Mouse (Mus musculus) kidney, embryonic 16.5 days (tissue): ENCODE data around the gene Arhgef15. TPM values are rescaled to one million over a fixed set of nuclear protein-coding genes. Genes with fewer than 3 reads are reported as not detected.
A peak's percentile ranks its signal among the peaks of the same experiment; 100 is the strongest.
"Not testable (repeated sequence)": the region's sequence is repeated elsewhere in the genome, so short reads cannot be mapped to it uniquely, and the experiment has no call there.

ENCODE experiments used
- ATAC-seq: fragments of 200-750 bp; cut with Nextera tagmentation; 2 replicates; pipeline ENCODE4 v1.8.0; 2017; ENCODE audit warnings: moderate TSS enrichment; ENCODE audit not compliant: low FRiP score, low TSS enrichment
- H3K27ac ChIP-seq: fragments of 300-500 bp; sonication (generic); 2 replicates; pipeline ENCODE4 v1.5.1; 2014; ENCODE audit warnings: low read length
- H3K27me3 ChIP-seq: fragments of 300-500 bp; sonication (generic); 2 replicates; pipeline ENCODE4 v1.6.1; 2014; ENCODE audit warnings: low read length, control low read depth, mixed read lengths; ENCODE audit not compliant: insufficient read depth
- H3K36me3 ChIP-seq: fragments of 300-500 bp; sonication (generic); 2 replicates; pipeline ENCODE4 v1.6.1; 2014; ENCODE audit warnings: low read length, control low read depth, mixed read lengths; ENCODE audit not compliant: insufficient read depth
- H3K4me1 ChIP-seq: fragments of 300-500 bp; sonication (generic); 2 replicates; pipeline ENCODE4 v1.6.1; 2014; ENCODE audit warnings: low read length, control low read depth, mixed read lengths; ENCODE audit not compliant: insufficient read depth
- H3K4me2 ChIP-seq: fragments of 300-500 bp; sonication (generic); replicated peaks from 2 replicates; pipeline ENCODE4 v1.6.1; 2014; ENCODE audit warnings: low read depth, low read length
- H3K4me3 ChIP-seq: fragments of 300-500 bp; sonication (generic); 2 replicates; pipeline ENCODE4 v1.5.1; 2014; ENCODE audit warnings: mild to moderate bottlenecking, low read length
- H3K9ac ChIP-seq: fragments of 300-500 bp; sonication (generic); replicated peaks from 2 replicates; pipeline ENCODE4 v1.6.1; 2014; ENCODE audit warnings: low read length
- H3K9me3 ChIP-seq: fragments of 300-500 bp; sonication (generic); 2 replicates; pipeline ENCODE4 v1.6.1; 2016; ENCODE audit warnings: low read length, control low read depth
- WGBS: fragments of 180-500 bp; shearing (Covaris S2); extraction: QIAGEN DNeasy Blood & Tissue Kit; methylation state at CpG from one replicate; pipeline ENCODE4 v1.1.7; 2014; 5-methylcytosine and 5-hydroxymethylcytosine counted together
- polyA plus RNA-seq: library from polyadenylated mRNA; unstranded; fragments of >200 nt; fragmentation: Nextera tagmentation; extraction: Ambion mirVana; gene quantifications from 2 replicates; pipeline ENCODE4 v1.2.1, GENCODE M21; 2015

The Arhgef15 gene
- 20.0 and 23.0 TPM in 2 replicates for polyA plus RNA-seq

- H3K36me3 ChIP-seq = no peaks in the 10 kb centered on the region
- WGBS = 48% methylated on average over 8 of the region's 8 CpGs
- peak within 1 kb of the TSS; percentile 33 for H3K4me2 ChIP-seq
- H3K4me3 ChIP-seq = peak within 1 kb of the TSS; percentile 37
- H3K9ac ChIP-seq = peak within 1 kb of the TSS; percentile 39
- H3K27ac ChIP-seq = peak within 1 kb of the TSS; percentile 71
- H3K4me1 ChIP-seq = peaks cover 9% of the 10 kb centered on the region
- H3K9me3 ChIP-seq = no peaks in the 10 kb centered on the region
- no peak for ATAC-seq
- peaks cover 13% of the 10 kb centered on the region for H3K27me3 ChIP-seq
Observed at GRCm38 (mm10) chr11:68957308-68957707, at the start of gene Arhgef15. Gene Arhgef15 (minus strand): TSS chr11:68957480.

GRCm38 (mm10) chr11:69006575-69006974, 49.3 kb upstream of the Arhgef15 start:
- not testable (repeated sequence) for H3K27ac ChIP-seq, H3K9me3 ChIP-seq, H3K27me3 ChIP-seq, H3K4me3 ChIP-seq, H3K4me2 ChIP-seq, ATAC-seq, H3K9ac ChIP-seq
- peaks cover 15% of the 10 kb centered on the region for H3K4me1 ChIP-seq
- H3K36me3 ChIP-seq = peaks cover 18% of the 10 kb centered on the region

GRCm38 (mm10) chr11:69005193-69005592, 47.9 kb upstream of the Arhgef15 start:
- peaks cover 7% of the 10 kb centered on the region for H3K4me1 ChIP-seq
- H3K9me3 ChIP-seq = no peaks in the 10 kb centered on the region
- no peak overlapping the region for H3K4me3 ChIP-seq
- 87% methylated on average over 7 of the region's 7 CpGs for WGBS
- H3K4me2 ChIP-seq = no peak overlapping the region
- H3K9ac ChIP-seq = no peak overlapping the region
- no peak overlapping the region for H3K27ac ChIP-seq
- no peak for ATAC-seq
- H3K27me3 ChIP-seq = no peaks in the 10 kb centered on the region
- H3K36me3 ChIP-seq = peaks cover 32% of the 10 kb centered on the region

GRCm38 (mm10) chr11:69003592-69003991, 46.3 kb upstream of the Arhgef15 start:
- WGBS = 47% methylated on average over 4 of the region's 4 CpGs
- ATAC-seq = no peak
- Histone ChIP-seq H3K27ac (no peak overlapping the region), H3K9ac (no peak overlapping the region), H3K9me3 (no peaks in the 10 kb centered on the region), H3K4me3 (no peak overlapping the region), H3K4me2 (no peak overlapping the region), H3K4me1 (peaks cover 7% of the 10 kb centered on the region), H3K36me3 (peaks cover 46% of the 10 kb centered on the region), H3K27me3 (no peaks in the 10 kb centered on the region)

GRCm38 (mm10) chr11:69002782-69003181, 45.5 kb upstream of the Arhgef15 start:
- not testable (repeated sequence) for H3K4me2 ChIP-seq, H3K9me3 ChIP-seq, H3K9ac ChIP-seq, H3K27ac ChIP-seq, H3K27me3 ChIP-seq, H3K4me3 ChIP-seq, H3K4me1 ChIP-seq, ATAC-seq
- H3K36me3 ChIP-seq = peaks cover 54% of the 10 kb centered on the region
- WGBS = 93% methylated on average over 4 of the region's 4 CpGs

GRCm38 (mm10) chr11:68997080-68997479, 39.8 kb upstream of the Arhgef15 start:
- ATAC-seq = no peak
- Histone ChIP-seq H3K4me1 (no peaks in the 10 kb centered on the region), H3K27me3 (no peaks in the 10 kb centered on the region), H3K4me3 (no peak overlapping the region), H3K9ac (no peak overlapping the region), H3K27ac (no peak overlapping the region), H3K9me3 (no peaks in the 10 kb centered on the region), H3K4me2 (no peak overlapping the region), H3K36me3 (peaks cover 93% of the 10 kb centered on the region)
- WGBS = 96% methylated on average over 4 of the region's 4 CpGs

GRCm38 (mm10) chr11:68994377-68994776, 37.1 kb upstream of the Arhgef15 start:
- no peaks in the 10 kb centered on the region for H3K27me3 ChIP-seq
- H3K4me2 ChIP-seq = no peak overlapping the region
- no peaks in the 10 kb centered on the region for H3K9me3 ChIP-seq
- peaks cover 91% of the 10 kb centered on the region for H3K36me3 ChIP-seq
- H3K4me1 ChIP-seq = no peaks in the 10 kb centered on the region
- H3K4me3 ChIP-seq = no peak overlapping the region
- WGBS = 92% methylated on average over 3 of the region's 3 CpGs
- no peak overlapping the region for H3K27ac ChIP-seq
- ATAC-seq = no peak
- no peak overlapping the region for H3K9ac ChIP-seq

GRCm38 (mm10) chr11:68993122-68993521, 35.8 kb upstream of the Arhgef15 start:
- no peak overlapping the region for H3K9ac ChIP-seq
- no peaks in the 10 kb centered on the region for H3K9me3 ChIP-seq
- peaks cover 92% of the 10 kb centered on the region for H3K36me3 ChIP-seq
- no peaks in the 10 kb centered on the region for H3K27me3 ChIP-seq
- 83% methylated on average over 7 of the region's 7 CpGs for WGBS
- no peak overlapping the region for H3K4me2 ChIP-seq
- no peak overlapping the region for H3K27ac ChIP-seq
- H3K4me3 ChIP-seq = no peak overlapping the region
- no peak for ATAC-seq
- H3K4me1 ChIP-seq = no peaks in the 10 kb centered on the region

GRCm38 (mm10) chr11:68988341-68988740, 31.1 kb upstream of the Arhgef15 start:
- no peak; the same call in 1 of the 2 replicates for ATAC-seq

GRCm38 (mm10) chr11:68987365-68987882, 30.1 kb upstream of the Arhgef15 start:
- Histone ChIP-seq H3K9me3 (no peaks in the 10 kb centered on the region), H3K27ac (no peak overlapping the region), H3K36me3 (peaks cover 55% of the 10 kb centered on the region), H3K27me3 (no peaks in the 10 kb centered on the region), H3K4me1 (no peaks in the 10 kb centered on the region), H3K9ac (no peak overlapping the region), H3K4me2 (no peak overlapping the region), H3K4me3 (no peak overlapping the region)
- ATAC-seq = no peak
- 81% methylated on average over 11 of the region's 11 CpGs for WGBS

More at GRCm38 (mm10) chr11:68988341-68988740, 31.1 kb upstream of the Arhgef15 start:
- Histone ChIP-seq H3K9me3 (no peaks in the 10 kb centered on the region), H3K4me3 (no peak overlapping the region), H3K9ac (no peak overlapping the region), H3K27me3 (no peaks in the 10 kb centered on the region), H3K4me2 (no peak overlapping the region), H3K4me1 (no peaks in the 10 kb centered on the region), H3K27ac (no peak overlapping the region), H3K36me3 (peaks cover 64% of the 10 kb centered on the region)
- 89% methylated on average over 17 of the region's 17 CpGs for WGBS
